In the genomic region with DNA sequence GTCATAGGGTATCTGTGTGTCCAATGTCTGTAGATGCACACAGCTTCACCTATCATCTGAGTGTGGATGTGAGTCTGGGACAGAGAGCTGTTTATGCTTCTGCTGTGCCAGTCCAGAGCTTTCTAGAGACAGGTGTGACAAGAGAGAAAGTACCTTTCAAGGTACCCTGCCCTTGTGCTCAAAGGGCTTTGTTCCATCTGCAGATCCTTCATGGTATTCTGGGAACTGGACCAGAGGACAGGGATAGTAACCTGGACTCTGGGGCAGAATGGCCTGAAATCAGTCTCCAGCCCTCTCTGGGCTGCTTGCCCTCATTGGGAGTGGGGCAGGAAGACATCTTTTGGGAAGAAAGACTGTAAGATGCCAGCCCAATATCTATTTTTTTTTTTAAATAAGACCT, we compare ENCODE assay signal across 13 mouse cellular contexts. TPM values are rescaled to one million over a fixed set of nuclear protein-coding genes. Genes with fewer than 3 reads are reported as not detected.
DNase-seq lines count a peak whose midpoint lies in the region; ATAC-seq and TF ChIP-seq lines count a peak whose summit lies in the region.
"Had no signal": no experiment of that assay in that cellular context is flagged by ENCODE, and none has a peak within 500 bp of the region (broad histone marks: within the 10 kb centered on the region; RNA-seq: fewer than 3 reads in every experiment).

No protein-coding gene starts in this region.

- DNase-seq in intestine, embryonic 14.5 days (ENCODE audit: low spot score) = no peak
- DNase-seq in cerebellum, postnatal 14 days = peak; percentile 52 to 56
- DNase-seq in adrenal gland, postnatal 10 days = no peak
- no peak for DNase-seq in heart, embryonic 10.5 days (ENCODE audit: low spot score)
- no peak for DNase-seq in embryo, embryonic 11 days
- DNase-seq: gastrocnemius, postnatal 14 days; kidney, postnatal 36 days had no signal

- no peaks in the 10 kb centered on the region for H3K27me3 ChIP-seq in intestine, embryonic 14.5 days (replicated peaks; ENCODE audit: control insufficient read depth, insufficient read depth, low read length)
- no peaks in the 10 kb centered on the region for H3K27me3 ChIP-seq in intestine, postnatal 0 days (replicated peaks; ENCODE audit: control insufficient read depth, insufficient read depth, low read length)
- 0 out of 2 replicates have a peak, but pooled peaks cover 10% of the 10 kb centered on the region for H3K27me3 ChIP-seq in forebrain, embryonic 12.5 days
- 0 out of 2 replicates have a peak, but pooled peaks cover 3% of the 10 kb centered on the region for H3K27me3 ChIP-seq in midbrain, embryonic 13.5 days
- H3K27me3 ChIP-seq in heart, embryonic 10.5 days (ENCODE audit: insufficient read depth, poor library complexity, severe bottlenecking) = peaks cover 31% of the 10 kb centered on the region; the same call in 1 of the 2 replicates
- H3K27me3 ChIP-seq: limb, embryonic 15.5 days had no signal

- no peak overlapping the region for H3K27ac ChIP-seq in intestine, embryonic 14.5 days (ENCODE audit: low read depth)
- no peak overlapping the region for H3K27ac ChIP-seq in intestine, postnatal 0 days (ENCODE audit: low read depth, low read length)
- no peak overlapping the region for H3K27ac ChIP-seq in forebrain, embryonic 12.5 days
- H3K27ac ChIP-seq in midbrain, embryonic 13.5 days = 0 out of 2 replicates have a peak overlapping the region, but pooled peaks have one; percentile 82
- no peak overlapping the region for H3K27ac ChIP-seq in heart, embryonic 10.5 days
- H3K27ac ChIP-seq: heart, embryonic 13.5 days; limb, embryonic 15.5 days had no signal

- no peak for ATAC-seq in intestine, embryonic 14.5 days (replicated peaks; ENCODE audit: low FRiP score, low TSS enrichment, low read depth)
- no peak for ATAC-seq in intestine, postnatal 0 days
- ATAC-seq in forebrain, embryonic 12.5 days (ENCODE audit: low FRiP score) = no peak
- no peak for ATAC-seq in midbrain, embryonic 13.5 days
- ATAC-seq: activated CD4-positive, CD25-positive, alpha-beta regulatory T cell, adult 4 months had no signal

- H3K4me2 ChIP-seq in intestine, embryonic 14.5 days (ENCODE audit: low read length) = no peak overlapping the region; the same call in 1 of the 2 replicates
- no peak overlapping the region for H3K4me2 ChIP-seq in intestine, postnatal 0 days (replicated peaks; ENCODE audit: low read depth)
- peak overlapping the region; percentile 74 for H3K4me2 ChIP-seq in forebrain, embryonic 12.5 days
- peak overlapping the region; percentile 62 for H3K4me2 ChIP-seq in midbrain, embryonic 13.5 days (replicated peaks)

- H3K4me3 ChIP-seq in intestine, embryonic 14.5 days (ENCODE audit: low read depth, low read length) = 0 out of 2 replicates have a peak overlapping the region, but pooled peaks have one; percentile 34
- no peak overlapping the region for H3K4me3 ChIP-seq in intestine, postnatal 0 days (ENCODE audit: low read depth, low read length)
- no peak overlapping the region for H3K4me3 ChIP-seq in forebrain, embryonic 12.5 days (replicated peaks)
- peak overlapping the region; percentile 42 for H3K4me3 ChIP-seq in midbrain, embryonic 13.5 days (replicated peaks)
- no peak overlapping the region for H3K4me3 ChIP-seq in heart, embryonic 10.5 days
- H3K4me3 ChIP-seq: limb, embryonic 15.5 days had no signal

- no peaks in the 10 kb centered on the region for H3K9me3 ChIP-seq in intestine, embryonic 14.5 days (ENCODE audit: control insufficient read depth, low read length)
- no peaks in the 10 kb centered on the region for H3K9me3 ChIP-seq in intestine, postnatal 0 days (ENCODE audit: control insufficient read depth)
- H3K9me3 ChIP-seq in forebrain, embryonic 12.5 days = no peaks in the 10 kb centered on the region
- H3K9me3 ChIP-seq in midbrain, embryonic 13.5 days = no peaks in the 10 kb centered on the region
- H3K9me3 ChIP-seq in heart, embryonic 10.5 days = no peaks in the 10 kb centered on the region
- H3K9me3 ChIP-seq: heart, embryonic 13.5 days; limb, embryonic 15.5 days had no signal

- H3K4me1 ChIP-seq in intestine, embryonic 14.5 days (replicated peaks; ENCODE audit: control insufficient read depth, insufficient read depth, low read length) = peaks cover 15% of the 10 kb centered on the region; the same call in 1 of the 2 replicates
- no peaks in the 10 kb centered on the region; the same call in 1 of the 2 replicates for H3K4me1 ChIP-seq in intestine, postnatal 0 days (replicated peaks; ENCODE audit: control insufficient read depth, insufficient read depth, low read length)
- H3K4me1 ChIP-seq in forebrain, embryonic 12.5 days = peaks cover 49% of the 10 kb centered on the region
- peaks cover 66% of the 10 kb centered on the region for H3K4me1 ChIP-seq in midbrain, embryonic 13.5 days (replicated peaks)
- peaks cover 30% of the 10 kb centered on the region for H3K4me1 ChIP-seq in heart, embryonic 10.5 days

- TF ChIP-seq CTCF in intestine, postnatal 0 days (IDR thresholded peaks at IDR 0.05; ENCODE audit: low read depth) = no peak

- H3K9ac ChIP-seq in intestine, embryonic 14.5 days (ENCODE audit: low read length) = no peak overlapping the region
- no peak overlapping the region for H3K9ac ChIP-seq in intestine, postnatal 0 days (ENCODE audit: low read depth, low read length)
- no peak overlapping the region for H3K9ac ChIP-seq in forebrain, embryonic 12.5 days
- peak overlapping the region; percentile 65; the same call in 1 of the 2 replicates for H3K9ac ChIP-seq in midbrain, embryonic 13.5 days (replicated peaks)
- H3K9ac ChIP-seq: limb, embryonic 15.5 days had no signal

- no peaks in the 10 kb centered on the region for H3K36me3 ChIP-seq in intestine, embryonic 14.5 days (ENCODE audit: control insufficient read depth, insufficient read depth, low read length)
- no peaks in the 10 kb centered on the region for H3K36me3 ChIP-seq in intestine, postnatal 0 days (ENCODE audit: control insufficient read depth, insufficient read depth)
- H3K36me3 ChIP-seq in forebrain, embryonic 12.5 days (replicated peaks) = no peaks in the 10 kb centered on the region
- H3K36me3 ChIP-seq in midbrain, embryonic 13.5 days = no peaks in the 10 kb centered on the region
- H3K36me3 ChIP-seq in heart, embryonic 10.5 days = no peaks in the 10 kb centered on the region
- H3K36me3 ChIP-seq: heart, embryonic 13.5 days; limb, embryonic 15.5 days had no signal

RNA-seq across cellular contexts. Expression of gene Kcnip3, which starts 1.8 kb away (rescaled TPM):
- polyA plus RNA-seq in intestine, embryonic 14.5 days (2014; fragmentation: Nextera tagmentation; extraction: Ambion mirVana) = 7.6 and 7.8 TPM in 2 replicates
- 1.8 TPM in 2 replicates for polyA plus RNA-seq in intestine, postnatal 0 days (2015; fragmentation: Nextera tagmentation; extraction: Ambion mirVana)
- polyA plus RNA-seq in forebrain, embryonic 12.5 days (2016; fragmentation: Nextera tagmentation; extraction: Ambion mirVana) = 3.8 and 4.6 TPM in 2 replicates
- 4.5 and 5.5 TPM in 2 replicates for polyA plus RNA-seq in midbrain, embryonic 13.5 days (2015; fragmentation: Nextera tagmentation; extraction: Ambion mirVana)
- 1 to 10 TPM; 3.5 to 4.3 TPM for total RNA-seq in adrenal gland, postnatal 10 days (2021)
- 1.7 and 2.1 TPM in 2 replicates for polyA plus RNA-seq in heart, embryonic 10.5 days (2016; fragmentation: Nextera tagmentation; extraction: Ambion mirVana)

RNA-seq across cellular contexts. Expression of gene Prom2, which starts 21.1 kb away (rescaled TPM):
- polyA plus RNA-seq in intestine, embryonic 14.5 days (2014; fragmentation: Nextera tagmentation; extraction: Ambion mirVana) = 1.1 TPM in 2 replicates
- 0.04 TPM in 1 of 2 replicates, not detected in the other for polyA plus RNA-seq in intestine, postnatal 0 days (2015; fragmentation: Nextera tagmentation; extraction: Ambion mirVana)
- polyA plus RNA-seq in forebrain, embryonic 12.5 days (2016; fragmentation: Nextera tagmentation; extraction: Ambion mirVana) = 0.26 and 0.41 TPM in 2 replicates
- polyA plus RNA-seq in midbrain, embryonic 13.5 days (2015; fragmentation: Nextera tagmentation; extraction: Ambion mirVana) = not detected in 2 replicates
- under 1 TPM; 0.09 to 0.12 TPM for total RNA-seq in adrenal gland, postnatal 10 days (2021)
- 0.33 and 1.2 TPM in 2 replicates for polyA plus RNA-seq in heart, embryonic 10.5 days (2016; fragmentation: Nextera tagmentation; extraction: Ambion mirVana)
- total RNA-seq: gastrocnemius, postnatal 14 days had no signal
- polyA plus RNA-seq: activated CD4-positive, CD25-positive, alpha-beta regulatory T cell, adult 4 months had no signal

Comparison
In these comparisons a context has a peak if more than half of its experiments do, and no peak if none do; other contexts are left out.
1. H3K4me3 ChIP-seq: peak in intestine, embryonic 14.5 days (single experiment) and midbrain, embryonic 13.5 days (single experiment); none in intestine, postnatal 0 days (single experiment), forebrain, embryonic 12.5 days (single experiment) and heart, embryonic 10.5 days (single experiment).
2. DNase-seq: peak in cerebellum, postnatal 14 days (2 of 2); none in intestine, embryonic 14.5 days (single experiment), adrenal gland, postnatal 10 days (single experiment), heart, embryonic 10.5 days (single experiment) and embryo, embryonic 11 days (single experiment).
3. H3K4me2 ChIP-seq: peak in forebrain, embryonic 12.5 days (single experiment) and midbrain, embryonic 13.5 days (single experiment); none in intestine, embryonic 14.5 days (single experiment) and intestine, postnatal 0 days (single experiment).